Mouse (Mus musculus): ENCODE data around the gene St7.
A peak's percentile ranks its signal among the peaks of the same experiment; 100 is the strongest.

The St7 gene

GRCm38 (mm10) chr6:17763963-17764659 lies 71.4 kb downstream of the St7 start:
- DNase-seq (ENCODE audit: low read depth, low spot score): no peak

GRCm38 (mm10) chr6:17764660-17764998 lies 71.9 kb downstream of the St7 start:
- no peak for DNase-seq (ENCODE audit: low read depth, low spot score)

- DNase-seq (ENCODE audit: low read depth, low spot score): no peak
Observed at GRCm38 (mm10) chr6:17769972-17770644, 77.4 kb downstream of the St7 start.

GRCm38 (mm10) chr6:17770645-17771345 lies 78.1 kb downstream of the St7 start:
- no peak for DNase-seq (ENCODE audit: low read depth, low spot score)

- no peak for DNase-seq (ENCODE audit: low read depth, low spot score)
Observed at GRCm38 (mm10) chr6:17771456-17771855, 78.7 kb downstream of the St7 start.

- DNase-seq (ENCODE audit: low read depth, low spot score): no peak
Observed at GRCm38 (mm10) chr6:17772514-17772913, 79.8 kb downstream of the St7 start.

GRCm38 (mm10) chr6:17776041-17776440 lies 83.3 kb downstream of the St7 start:
- DNase-seq (ENCODE audit: low read depth, low spot score): no peak

- DNase-seq (ENCODE audit: low read depth, low spot score): no peak
Observed at GRCm38 (mm10) chr6:17777018-17777799, 84.5 kb downstream of the St7 start.

GRCm38 (mm10) chr6:17778648-17779202 lies 86.0 kb downstream of the St7 start:
- DNase-seq (ENCODE audit: low read depth, low spot score): no peak

- no peak for DNase-seq (ENCODE audit: low read depth, low spot score)
Observed at GRCm38 (mm10) chr6:17783511-17783910, 90.8 kb downstream of the St7 start.

- DNase-seq (ENCODE audit: low read depth, low spot score): peak; percentile 20
Observed at GRCm38 (mm10) chr6:17784523-17784922, 91.8 kb downstream of the St7 start.

- no peak for DNase-seq (ENCODE audit: low read depth, low spot score)
Observed at GRCm38 (mm10) chr6:17785248-17785647, 92.5 kb downstream of the St7 start.

GRCm38 (mm10) chr6:17787810-17788209 lies 95.1 kb downstream of the St7 start:
- no peak for DNase-seq (ENCODE audit: low read depth, low spot score)

- no peak for DNase-seq (ENCODE audit: low read depth, low spot score)
Observed at GRCm38 (mm10) chr6:17790251-17790650, 97.5 kb downstream of the St7 start.

- no peak for DNase-seq (ENCODE audit: low read depth, low spot score)
Observed at GRCm38 (mm10) chr6:17793471-17793870, 100.7 kb downstream of the St7 start.

GRCm38 (mm10) chr6:17797271-17797713 lies 104.6 kb downstream of the St7 start:
- DNase-seq (ENCODE audit: low read depth, low spot score): no peak

- DNase-seq (ENCODE audit: low read depth, low spot score): no peak
Observed at GRCm38 (mm10) chr6:17800694-17801093, 108.0 kb downstream of the St7 start.

GRCm38 (mm10) chr6:17804468-17804867 lies 111.7 kb downstream of the St7 start:
- DNase-seq (ENCODE audit: low read depth, low spot score): no peak

GRCm38 (mm10) chr6:17806569-17806968 lies 113.8 kb downstream of the St7 start:
- no peak for DNase-seq (ENCODE audit: low read depth, low spot score)

GRCm38 (mm10) chr6:17811063-17811462 lies 118.3 kb downstream of the St7 start:
- no peak for DNase-seq (ENCODE audit: low read depth, low spot score)

GRCm38 (mm10) chr6:17811531-17811930 lies 118.8 kb downstream of the St7 start:
- DNase-seq (ENCODE audit: low read depth, low spot score): no peak
